Mouse (Mus musculus): ENCODE measurements around the gene Vmn1r139.
"Not testable (repeated sequence)": the region's sequence is repeated elsewhere in the genome, so short reads cannot be mapped to it uniquely, and the experiment has no call there.

The Vmn1r139 gene

DNA sequence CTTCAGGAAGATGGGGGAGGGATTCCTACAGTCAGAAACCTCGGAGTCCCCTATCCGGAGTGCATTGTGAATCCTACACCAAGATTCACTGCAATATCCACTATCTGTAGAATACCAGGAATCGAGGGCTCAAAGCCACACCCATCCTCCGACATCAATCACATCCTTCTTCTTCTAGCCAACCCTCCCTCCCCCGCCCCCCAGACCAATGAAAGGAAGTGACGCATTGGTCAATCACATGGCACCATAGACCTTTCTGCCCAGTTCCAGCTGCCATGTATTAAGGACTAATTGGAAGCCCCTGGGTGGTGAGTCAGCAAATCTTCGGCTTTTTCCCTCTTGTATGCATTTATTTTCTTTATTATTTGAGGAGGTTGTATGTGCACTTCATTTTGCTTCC lies at the start of gene Vmn1r139:
TSS of gene Vmn1r139 (plus strand) at position 301 of the 400 bp plus-strand sequence.
- in situ Hi-C loops (cut with MboI; ENCODE audit: low pct_unique_long_range_greater_than_20kb in 1 of 2, low sequenced_read_pairs in 2 of 2, unreplicated experiment in 1 of 2), result not testable (repeated sequence)

DNA sequence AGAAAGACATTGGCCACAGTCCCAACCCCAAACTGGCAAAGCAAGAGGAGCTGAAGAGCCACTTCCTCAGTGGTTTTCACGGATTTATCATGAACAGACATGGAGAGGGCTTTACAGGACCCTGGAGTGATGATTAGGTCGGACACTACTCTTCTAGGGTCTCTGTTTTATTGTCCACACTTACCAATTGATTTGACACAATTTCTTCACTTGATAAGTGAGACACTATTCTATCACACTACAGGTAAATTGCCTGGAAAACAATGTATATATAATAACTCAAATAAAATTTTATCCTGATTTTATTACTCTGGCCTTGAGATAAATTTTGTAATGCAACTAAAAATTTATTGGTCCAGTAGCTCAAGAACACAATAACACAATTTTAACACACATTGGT lies 40.1 kb upstream of the Vmn1r139 start, which contains the start of gene Vmn1r138:
TSS of gene Vmn1r138 (minus strand) at position 101 of the 400 bp plus-strand sequence.
- in situ Hi-C loops (cut with MboI; ENCODE audit: low pct_unique_long_range_greater_than_20kb in 1 of 2, low sequenced_read_pairs in 2 of 2, unreplicated experiment in 1 of 2), result not testable (repeated sequence)

DNA sequence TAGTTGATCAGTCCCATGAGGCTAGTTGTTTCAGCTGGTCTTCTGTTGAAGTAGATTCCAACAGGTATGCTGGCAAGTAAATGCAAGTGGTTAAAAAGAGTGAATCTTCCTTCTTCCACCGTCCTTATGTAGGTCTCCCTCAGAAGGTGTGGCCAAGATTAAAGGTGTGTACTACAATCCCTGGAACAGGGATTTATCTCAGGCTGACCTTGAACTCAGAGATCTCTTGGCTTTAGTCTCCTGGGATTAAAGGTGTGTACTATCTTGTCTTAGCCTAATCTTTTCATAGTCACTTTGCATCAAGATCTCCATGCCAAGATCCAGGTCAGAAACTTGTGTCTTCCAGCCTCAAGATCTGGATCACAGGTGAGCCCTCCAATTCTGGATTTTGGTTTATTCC lies 12.7 kb upstream of the Vmn1r139 start, which contains the start of gene Gm6176:
TSS of gene Gm6176 (minus strand) at position 101 of the 400 bp plus-strand sequence.
- in situ Hi-C loops (cut with MboI; ENCODE audit: low pct_unique_long_range_greater_than_20kb in 1 of 2, low sequenced_read_pairs in 2 of 2, unreplicated experiment in 1 of 2), result not testable (repeated sequence)

DNA sequence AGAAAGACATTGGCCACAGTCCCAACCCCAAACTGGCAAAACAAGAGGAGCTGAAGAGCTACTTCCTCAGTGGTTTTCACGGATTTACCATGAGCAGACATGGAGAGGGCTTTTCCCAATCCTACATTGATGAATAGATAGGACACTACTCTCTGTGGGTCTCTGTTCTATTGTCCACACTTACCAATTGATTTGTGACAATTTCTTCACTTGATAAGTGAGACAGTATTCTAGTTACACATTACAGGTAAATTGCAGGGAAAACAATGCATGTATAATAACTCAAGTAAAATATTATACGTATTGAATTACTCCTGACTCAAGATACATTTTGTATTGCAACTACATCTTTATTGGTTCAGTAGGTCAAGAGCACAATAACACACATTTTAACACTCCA lies 49.3 kb downstream of the Vmn1r139 start, which contains the start of gene Gm16451:
TSS of gene Gm16451 (minus strand) at position 101 of the 400 bp plus-strand sequence.
- in situ Hi-C loops (cut with MboI; ENCODE audit: low pct_unique_long_range_greater_than_20kb in 1 of 2, low sequenced_read_pairs in 2 of 2, unreplicated experiment in 1 of 2), result not testable (repeated sequence)

DNA sequence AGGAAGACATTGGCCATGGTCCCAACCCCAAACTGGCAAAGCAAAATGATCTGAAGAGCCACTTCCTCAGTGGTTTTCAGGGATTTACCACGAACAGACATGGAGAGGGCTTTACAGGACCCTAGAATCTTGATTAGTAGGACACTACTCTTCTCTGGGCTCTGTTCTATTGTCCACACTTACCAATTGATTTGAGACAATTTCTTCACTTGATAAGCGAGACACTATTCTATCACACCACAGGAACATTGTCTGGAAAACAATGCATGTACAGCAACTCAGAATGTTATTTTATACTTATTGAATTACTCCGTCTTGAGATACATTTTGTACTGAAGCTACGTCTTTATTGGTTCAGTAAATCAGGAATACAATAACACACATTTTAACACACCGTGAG lies 65.8 kb downstream of the Vmn1r139 start, which contains the start of gene Gm10666:
TSS of gene Gm10666 (minus strand) at position 101 of the 400 bp plus-strand sequence.
- in situ Hi-C loops (cut with MboI; ENCODE audit: low pct_unique_long_range_greater_than_20kb in 1 of 2, low sequenced_read_pairs in 2 of 2, unreplicated experiment in 1 of 2), result not testable (repeated sequence)

Measured in mouse embryonic stem cell (cell line).